Mouse (Mus musculus): ENCODE data around the gene Tnfrsf8. TPM values are rescaled to one million over a fixed set of nuclear protein-coding genes. Genes with fewer than 3 reads are reported as not detected.

Tnfrsf8 gene
- total RNA-seq, 1 experiment = 5.1 TPM

DNA sequence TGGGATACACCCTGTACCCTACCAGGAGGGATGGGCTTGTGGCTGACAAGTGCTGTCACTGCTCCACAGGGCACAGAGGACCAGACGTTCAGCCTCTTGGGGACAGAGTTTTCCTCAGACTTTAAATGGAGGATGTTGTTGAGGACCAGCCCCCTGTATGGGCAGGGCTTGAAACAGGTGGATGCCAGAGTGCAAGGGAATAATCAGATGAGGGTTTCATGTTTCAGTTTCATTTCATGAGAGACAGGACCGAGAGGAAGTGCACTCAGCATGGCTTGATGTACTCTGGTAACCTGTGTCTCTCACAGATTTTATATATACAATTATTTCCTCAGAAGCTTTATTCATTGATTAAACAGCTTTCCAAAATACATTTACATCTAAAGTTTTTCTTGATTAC is 38.9 kb upstream of the Tnfrsf8 start:
- no peak for DNase-seq (ENCODE audit: low read depth, low spot score)
- H3K4me3 ChIP-seq (ENCODE audit: insufficient read depth in 1 of 2, low read depth in 1 of 2, low read length in 2 of 2, poor library complexity in 1 of 2, severe bottlenecking in 1 of 2) = no peak overlapping the region

GRCm38 (mm10) chr4:145344948-145345347 is 30.0 kb upstream of the Tnfrsf8 start:
- Histone ChIP-seq H3K9ac (ENCODE audit: insufficient read depth, low read depth, low read length, poor library complexity, severe bottlenecking) (no peak overlapping the region), H3K4me3 (ENCODE audit: insufficient read depth in 1 of 2, low read depth in 1 of 2, low read length in 2 of 2, poor library complexity in 1 of 2, severe bottlenecking in 1 of 2) (no peak overlapping the region), H3K36me3 (ENCODE audit: control insufficient read depth, insufficient read depth, low read length, poor library complexity, severe bottlenecking) (no peaks in the 10 kb centered on the region), H3K4me1 (ENCODE audit: control insufficient read depth in 2 of 2, insufficient read depth in 2 of 2, low read length in 2 of 2, poor library complexity in 1 of 2) (no peaks in the 10 kb centered on the region), H3K9me3 (ENCODE audit: control insufficient read depth, insufficient read depth, low read depth, low read length) (no peaks in the 10 kb centered on the region), H3K27ac (ENCODE audit: insufficient read depth, low read depth, low read length, poor library complexity, severe bottlenecking) (no peak overlapping the region)
- TF ChIP-seq ZNF384 (IDR thresholded peaks at IDR 0.05; ENCODE audit: low read depth, low read length) (no peak), ZC3H11A (IDR thresholded peaks at IDR 0.05; ENCODE audit: borderline replicate concordance, low read depth, low read length) (no peak), HCFC1 (IDR thresholded peaks at IDR 0.05; ENCODE audit: borderline replicate concordance, insufficient read depth, low read length) (no peak)
- in situ Hi-C loops (cut with MboI; ENCODE audit: low sequenced_read_pairs in 2 of 2, unreplicated experiment in 2 of 2) = no loop called here
- DNase-seq (ENCODE audit: low read depth, low spot score) = no peak

More for the DNA sequence above, 38.9 kb upstream of the Tnfrsf8 start:
- no peak overlapping the region for H3K27ac ChIP-seq (ENCODE audit: insufficient read depth, low read depth, low read length, poor library complexity, severe bottlenecking)
- TF ChIP-seq MAFK (IDR thresholded peaks at IDR 0.05; ENCODE audit: insufficient read depth, low read depth, low read length) = no peak
- TF ChIP-seq CHD2 (IDR thresholded peaks at IDR 0.05; ENCODE audit: low read depth, low read length) = no peak
- TF ChIP-seq ZNF384 (IDR thresholded peaks at IDR 0.05; ENCODE audit: low read depth, low read length) = no peak
- TF ChIP-seq HCFC1 (IDR thresholded peaks at IDR 0.05; ENCODE audit: borderline replicate concordance, insufficient read depth, low read length) = no peak
- no peak for TF ChIP-seq ZC3H11A (IDR thresholded peaks at IDR 0.05; ENCODE audit: borderline replicate concordance, low read depth, low read length)
- H3K36me3 ChIP-seq (ENCODE audit: control insufficient read depth, insufficient read depth, low read length, poor library complexity, severe bottlenecking) = no peaks in the 10 kb centered on the region
- peaks cover 0 to 2% of the 10 kb centered on the region in 2 experiments; a peak in 1 of 4 replicates for H3K4me1 ChIP-seq (ENCODE audit: control insufficient read depth in 2 of 2, insufficient read depth in 2 of 2, low read length in 2 of 2, poor library complexity in 1 of 2)
- no peak overlapping the region for H3K9ac ChIP-seq (ENCODE audit: insufficient read depth, low read depth, low read length, poor library complexity, severe bottlenecking)
- in situ Hi-C loops (cut with MboI; ENCODE audit: low sequenced_read_pairs in 2 of 2, unreplicated experiment in 2 of 2) = no loop called here
- H3K9me3 ChIP-seq (ENCODE audit: control insufficient read depth, insufficient read depth, low read depth, low read length) = no peaks in the 10 kb centered on the region

- Histone ChIP-seq H3K4me1 (ENCODE audit: control insufficient read depth in 2 of 2, insufficient read depth in 2 of 2, low read length in 2 of 2, poor library complexity in 1 of 2) (no peaks in the 10 kb centered on the region), H3K9me3 (ENCODE audit: control insufficient read depth, insufficient read depth, low read depth, low read length) (no peaks in the 10 kb centered on the region), H3K36me3 (ENCODE audit: control insufficient read depth, insufficient read depth, low read length, poor library complexity, severe bottlenecking) (no peaks in the 10 kb centered on the region), H3K9ac (ENCODE audit: insufficient read depth, low read depth, low read length, poor library complexity, severe bottlenecking) (no peak overlapping the region), H3K4me3 (ENCODE audit: insufficient read depth in 1 of 2, low read depth in 1 of 2, low read length in 2 of 2, poor library complexity in 1 of 2, severe bottlenecking in 1 of 2) (no peak overlapping the region), H3K27ac (ENCODE audit: insufficient read depth, low read depth, low read length, poor library complexity, severe bottlenecking) (no peak overlapping the region)
- no peak for TF ChIP-seq CHD2 (IDR thresholded peaks at IDR 0.05; ENCODE audit: low read depth, low read length)
- TF ChIP-seq ZNF384 (IDR thresholded peaks at IDR 0.05; ENCODE audit: low read depth, low read length) = no peak
- TF ChIP-seq MAFK (IDR thresholded peaks at IDR 0.05; ENCODE audit: insufficient read depth, low read depth, low read length) = no peak
- TF ChIP-seq HCFC1 (IDR thresholded peaks at IDR 0.05; ENCODE audit: borderline replicate concordance, insufficient read depth, low read length) = no peak
- no peak for TF ChIP-seq ZC3H11A (IDR thresholded peaks at IDR 0.05; ENCODE audit: borderline replicate concordance, low read depth, low read length)
- DNase-seq (ENCODE audit: low read depth, low spot score) = no peak
- in situ Hi-C loops (cut with MboI; ENCODE audit: low sequenced_read_pairs in 2 of 2, unreplicated experiment in 2 of 2) = no loop called here
These were observed 27.2 kb upstream of the Tnfrsf8 start for GRCm38 (mm10) chr4:145341879-145342809.

DNA sequence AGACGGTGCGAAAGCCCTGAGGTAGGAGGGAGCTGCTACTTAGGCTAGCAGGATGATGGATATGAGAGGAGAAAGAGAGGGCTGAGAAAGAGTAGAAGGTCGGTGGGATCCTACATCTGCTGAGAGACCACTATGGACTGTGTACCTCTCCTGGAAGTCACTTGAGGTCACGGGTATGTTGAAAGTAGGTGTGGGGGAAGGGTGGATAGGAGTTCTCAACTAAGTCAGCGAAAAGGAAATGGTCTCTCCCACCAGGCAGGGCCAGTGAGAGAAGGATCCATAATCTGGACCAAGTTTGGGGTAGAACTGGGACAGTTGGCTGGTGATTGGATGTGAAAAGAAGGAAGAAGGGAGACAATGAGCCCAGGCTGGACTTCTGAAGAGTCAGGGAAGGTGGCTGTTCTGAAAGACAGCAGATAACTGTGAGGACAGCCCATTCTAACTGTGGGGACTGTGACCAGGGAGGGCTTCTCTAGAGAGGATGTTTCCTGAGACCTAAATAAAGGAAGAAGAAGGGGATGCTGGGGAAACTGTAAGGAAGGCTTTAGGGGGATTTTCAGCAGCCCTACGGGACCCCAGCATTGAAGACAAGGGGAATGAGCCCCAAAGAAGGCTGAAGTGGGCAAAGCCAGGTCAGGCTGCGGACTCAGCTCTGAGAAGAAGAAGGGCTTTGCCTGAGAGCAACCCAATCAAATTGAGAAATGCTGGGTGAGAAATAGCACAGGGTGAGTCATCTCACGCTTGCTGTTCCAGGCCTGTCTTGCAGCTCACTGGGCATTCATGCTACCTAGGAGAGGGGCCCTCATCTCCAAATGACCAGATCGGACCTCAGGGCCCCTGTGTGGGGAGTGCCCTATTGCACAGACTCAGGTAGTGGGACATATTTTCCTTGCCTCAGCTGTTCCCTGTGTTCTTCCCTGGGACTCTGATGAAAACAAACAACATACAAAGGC is 23.2 kb upstream of the Tnfrsf8 start:
- in situ Hi-C loops (cut with MboI; ENCODE audit: low sequenced_read_pairs in 2 of 2, unreplicated experiment in 2 of 2) = no loop called here

More for the DNA sequence above, 23.2 kb upstream of the Tnfrsf8 start:
- H3K9me3 ChIP-seq (ENCODE audit: control insufficient read depth, insufficient read depth, low read depth, low read length) = no peaks in the 10 kb centered on the region
- H3K4me3 ChIP-seq (ENCODE audit: insufficient read depth in 1 of 2, low read depth in 1 of 2, low read length in 2 of 2, poor library complexity in 1 of 2, severe bottlenecking in 1 of 2) = no peak overlapping the region
- TF ChIP-seq MAFK (IDR thresholded peaks at IDR 0.05; ENCODE audit: insufficient read depth, low read depth, low read length) = no peak
- no peak for TF ChIP-seq ZNF384 (IDR thresholded peaks at IDR 0.05; ENCODE audit: low read depth, low read length)
- no peaks in the 10 kb centered on the region for H3K36me3 ChIP-seq (ENCODE audit: control insufficient read depth, insufficient read depth, low read length, poor library complexity, severe bottlenecking)
- DNase-seq (ENCODE audit: low read depth, low spot score) = no peak
- no peaks in the 10 kb centered on the region for H3K4me1 ChIP-seq (ENCODE audit: control insufficient read depth in 2 of 2, insufficient read depth in 2 of 2, low read length in 2 of 2, poor library complexity in 1 of 2)
- H3K9ac ChIP-seq (ENCODE audit: insufficient read depth, low read depth, low read length, poor library complexity, severe bottlenecking) = no peak overlapping the region
- no peak overlapping the region for H3K27ac ChIP-seq (ENCODE audit: insufficient read depth, low read depth, low read length, poor library complexity, severe bottlenecking)
